Mouse (Mus musculus) kidney, adult 2 months (tissue): ENCODE measurements around the gene Szrd1. TPM values are rescaled to one million over a fixed set of nuclear protein-coding genes. Genes with fewer than 3 reads are reported as not detected.

Source experiments
- DNase-seq: peaks from one replicate; pipeline ENCODE4 v3.0.0; 2021
- H3K27ac ChIP-seq: fragments of 200-500 bp; 2 replicates; pipeline ENCODE4 v1.5.1; 2012; ENCODE audit warnings: low read depth, low read length, control low read depth, inconsistent platforms; ENCODE audit not compliant: insufficient read depth
- H3K27me3 ChIP-seq: fragments of 200-500 bp; replicated peaks from 2 replicates; pipeline ENCODE4 v1.6.1; 2012; ENCODE audit warnings: mild to moderate bottlenecking, moderate library complexity, low read length, inconsistent platforms; ENCODE audit not compliant: control insufficient read depth, insufficient read depth
- H3K36me3 ChIP-seq: fragments of 200-500 bp; 2 replicates; pipeline ENCODE4 v1.6.1; 2012; ENCODE audit warnings: mild to moderate bottlenecking, moderate library complexity, low read length, inconsistent platforms; ENCODE audit not compliant: control insufficient read depth, insufficient read depth
- H3K4me1 ChIP-seq: fragments of 200-500 bp; 2 replicates; pipeline ENCODE4 v1.6.1; 2011; ENCODE audit warnings: low read length; ENCODE audit not compliant: control insufficient read depth, insufficient read depth
- H3K4me3 ChIP-seq: fragments of 200-500 bp; 2 replicates; pipeline ENCODE4 v1.5.1; 2011; ENCODE audit warnings: mild to moderate bottlenecking, low read depth, low read length, control low read depth; ENCODE audit not compliant: insufficient read depth
- CTCF ChIP-seq: fragments of 200-500 bp; conservative IDR thresholded peaks from 2 replicates; pipeline ENCODE4 v1.5.1; 2011; ENCODE audit warnings: low read depth, mild to moderate bottlenecking, control low read depth, low read length, moderate library complexity, mixed read lengths; ENCODE audit not compliant: insufficient read depth, insufficient read length
- POLR2A ChIP-seq: fragments of 200-500 bp; IDR thresholded peaks from one replicate; pipeline ENCODE4 v1.6.1; 2011; ENCODE audit warnings: low read depth, low read length, control low read depth
- WGBS: fragments of 180-500 bp; shearing (Covaris S2); methylation state at CpG from one replicate; pipeline ENCODE4 v1.1.7; 2018; 5-methylcytosine and 5-hydroxymethylcytosine counted together
- polyA plus RNA-seq: library from polyadenylated mRNA; depleted of rRNA; stranded (reverse); fragments of >200 nt; gene quantifications from 2 replicates; pipeline ENCODE4 v1.2.3, GENCODE M21; 2012

The Szrd1 gene
- polyA plus RNA-seq, 1 experiment: 59.3 TPM

- H3K27me3 ChIP-seq: no peaks in the 10 kb centered on the region
- no peak overlapping the region for H3K27ac ChIP-seq
- H3K36me3 ChIP-seq: no peaks in the 10 kb centered on the region
- peaks cover 18% of the 10 kb centered on the region for H3K4me1 ChIP-seq
- no peak for DNase-seq
- 75% methylated on average over 4 of the region's 4 CpGs for WGBS
- no peak overlapping the region for H3K4me3 ChIP-seq
- no peak for TF ChIP-seq CTCF
- TF ChIP-seq POLR2A: no peak
Observed at GRCm38 (mm10) chr4:141160193-141160592, 20.6 kb upstream of the Szrd1 start.

GRCm38 (mm10) chr4:141159666-141160065, 20.1 kb upstream of the Szrd1 start:
- H3K4me1 ChIP-seq: peaks cover 18% of the 10 kb centered on the region
- H3K36me3 ChIP-seq: no peaks in the 10 kb centered on the region
- no peak for DNase-seq
- TF ChIP-seq CTCF (no peak), POLR2A (no peak)
- 51% methylated on average over 5 of the region's 5 CpGs for WGBS
- H3K27me3 ChIP-seq: no peaks in the 10 kb centered on the region
- no peak overlapping the region for H3K27ac ChIP-seq
- H3K4me3 ChIP-seq: no peak overlapping the region

GRCm38 (mm10) chr4:141159093-141159492, 19.5 kb upstream of the Szrd1 start:
- no peak overlapping the region for H3K27ac ChIP-seq
- no peak for DNase-seq
- peak; percentile 27; the same call in 1 of the 2 replicates for TF ChIP-seq CTCF
- TF ChIP-seq POLR2A: no peak

GRCm38 (mm10) chr4:141158609-141159008, 19.0 kb upstream of the Szrd1 start:
- H3K36me3 ChIP-seq: no peaks in the 10 kb centered on the region
- WGBS: 49% methylated on average over 2 of the region's 2 CpGs
- no peaks in the 10 kb centered on the region for H3K27me3 ChIP-seq
- no peak overlapping the region for H3K4me3 ChIP-seq
- DNase-seq: no peak
- no peak overlapping the region for H3K27ac ChIP-seq
- TF ChIP-seq POLR2A (no peak), CTCF (no peak)
- H3K4me1 ChIP-seq: peaks cover 15% of the 10 kb centered on the region

More at GRCm38 (mm10) chr4:141159093-141159492, 19.5 kb upstream of the Szrd1 start:
- 50% methylated on average over 11 of the region's 11 CpGs for WGBS
- H3K27me3 ChIP-seq: no peaks in the 10 kb centered on the region
- no peak overlapping the region for H3K4me3 ChIP-seq
- H3K36me3 ChIP-seq: no peaks in the 10 kb centered on the region
- peaks cover 18% of the 10 kb centered on the region for H3K4me1 ChIP-seq

GRCm38 (mm10) chr4:141157485-141157884, 17.9 kb upstream of the Szrd1 start:
- DNase-seq: no peak
- no peak for TF ChIP-seq POLR2A
- TF ChIP-seq CTCF: no peak
- H3K36me3 ChIP-seq: no peaks in the 10 kb centered on the region
- peaks cover 15% of the 10 kb centered on the region for H3K4me1 ChIP-seq
- WGBS: 60% methylated on average over 4 of the region's 4 CpGs
- no peaks in the 10 kb centered on the region for H3K27me3 ChIP-seq
- no peak overlapping the region for H3K4me3 ChIP-seq
- no peak overlapping the region for H3K27ac ChIP-seq

GRCm38 (mm10) chr4:141149116-141149515, 9.5 kb upstream of the Szrd1 start:
- Histone ChIP-seq H3K4me3 (no peak overlapping the region), H3K27ac (no peak overlapping the region), H3K4me1 (peaks cover 9% of the 10 kb centered on the region; the same call in 1 of the 2 replicates), H3K27me3 (no peaks in the 10 kb centered on the region), H3K36me3 (no peaks in the 10 kb centered on the region)
- WGBS: 18% methylated on average over 7 of the region's 7 CpGs
- TF ChIP-seq CTCF (no peak), POLR2A (no peak)
- DNase-seq: no peak

- TF ChIP-seq CTCF (no peak), POLR2A (no peak)
- H3K27ac ChIP-seq: peak overlapping the region; percentile 81
- H3K4me1 ChIP-seq: peaks cover 9% of the 10 kb centered on the region; the same call in 1 of the 2 replicates
- H3K36me3 ChIP-seq: no peaks in the 10 kb centered on the region
- WGBS: under 1% methylated on average over 66 of the region's 66 CpGs
- H3K4me3 ChIP-seq: peak overlapping the region; percentile 85
- no peaks in the 10 kb centered on the region for H3K27me3 ChIP-seq
- no peak for DNase-seq
Observed at GRCm38 (mm10) chr4:141148009-141148801, 8.6 kb upstream of the Szrd1 start.
